Mouse (Mus musculus): ENCODE measurements at regions not wholly inside any gene's neighbourhood (a gene's known extent, or its start where the extent isn't known, plus 50 kb on each side); places are given as distances from the start of the nearest gene placed in this dataset.

- DNase-seq, result no peak
These were observed 129.7 kb upstream of the Syt1 start for GRCm38 (mm10) chr10:109140421-109140938.

- no peak for DNase-seq
These were observed 126.3 kb upstream of the Syt1 start for GRCm38 (mm10) chr10:109136763-109137732.

GRCm38 (mm10) chr10:109134521-109134920 is 123.7 kb upstream of the Syt1 start:
- no peak for DNase-seq

- no peak for DNase-seq
These were observed 121.3 kb upstream of the Syt1 start for GRCm38 (mm10) chr10:109132091-109132573.

- peak; percentile 96 for DNase-seq
These were observed 118.8 kb upstream of the Syt1 start for GRCm38 (mm10) chr10:109129552-109130110.

GRCm38 (mm10) chr10:109129068-109129467 is 118.3 kb upstream of the Syt1 start:
- DNase-seq, result peak; percentile 58

- no peak for DNase-seq
These were observed 115.9 kb upstream of the Syt1 start for GRCm38 (mm10) chr10:109126699-109127098.

- DNase-seq, result no peak
These were observed 106.4 kb upstream of the Syt1 start for GRCm38 (mm10) chr10:109117143-109117542.

GRCm38 (mm10) chr10:109115013-109115627 is 104.3 kb upstream of the Syt1 start:
- no peak for DNase-seq

- DNase-seq, result no peak
These were observed 95.0 kb upstream of the Syt1 start for GRCm38 (mm10) chr10:109105781-109106180.

- DNase-seq, result no peak
These were observed 81.4 kb upstream of the Syt1 start for GRCm38 (mm10) chr10:109092219-109092618.

GRCm38 (mm10) chr10:109079773-109080172 is 69.0 kb upstream of the Syt1 start:
- no peak for DNase-seq

GRCm38 (mm10) chr10:109074218-109074617 is 63.4 kb upstream of the Syt1 start:
- DNase-seq, result no peak
